Mouse (Mus musculus) ES-Bruce4 (cell line): ENCODE results near the gene Rnf223.

Experiments used
- CTCF ChIP-seq: IDR thresholded peaks from one replicate; pipeline ENCODE4 v1.8.1; 2011; ENCODE audit warnings: low read depth, low read length
- EP300 ChIP-seq: IDR thresholded peaks from 2 replicates; pipeline ENCODE4 v1.6.1; 2011; ENCODE audit warnings: low read depth, low read length; ENCODE audit not compliant: insufficient read depth
- POLR2A ChIP-seq: IDR thresholded peaks from one replicate; pipeline ENCODE4 v1.8.1; 2011; ENCODE audit warnings: low read length; ENCODE audit not compliant: insufficient read depth

DNA sequence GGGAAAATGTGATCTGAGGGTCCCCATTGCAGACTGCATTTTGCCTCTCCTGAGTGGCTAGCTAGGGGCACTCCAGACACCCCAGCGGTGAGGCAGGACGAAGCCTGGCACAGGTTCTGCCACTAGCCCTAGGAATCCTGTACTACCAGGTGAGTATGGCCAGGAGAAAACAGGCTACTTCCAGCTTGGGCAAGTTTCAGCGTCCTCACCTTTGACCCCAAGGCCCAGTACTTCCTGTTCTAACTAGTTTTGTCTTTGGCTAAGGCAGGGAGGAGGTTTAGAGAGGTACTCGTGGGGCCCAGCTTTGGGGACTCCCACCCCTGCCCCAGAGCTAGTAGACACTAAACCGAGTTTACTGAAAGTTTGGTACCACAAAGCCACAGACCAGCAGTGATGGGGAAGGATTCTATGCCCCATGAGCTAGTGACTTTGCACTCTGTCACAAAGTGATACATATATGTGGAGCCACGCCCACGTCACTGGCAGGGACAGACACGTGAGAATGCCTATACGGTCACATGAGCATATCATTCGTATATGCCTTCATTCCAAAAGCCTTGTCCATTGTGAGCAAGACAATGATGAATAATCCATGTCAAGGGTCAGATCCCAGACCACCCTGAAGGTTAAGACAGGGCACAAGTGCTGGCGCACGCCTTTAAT lies 3.8 kb downstream of the Rnf223 start:
- TF ChIP-seq CTCF (no peak), EP300 (no peak), POLR2A (no peak)
